Mouse (Mus musculus) Patski (cell line): ENCODE results near the gene Nhej1. TPM values are rescaled to one million over a fixed set of nuclear protein-coding genes. Genes with fewer than 3 reads are reported as not detected.

Experiments
- ATAC-seq: fragments of 100-300 bp; one replicate; pipeline ENCODE4 v1.8.0; 2021
- CTCF ChIA-PET: fragments of 350-600 bp; sonication (Branson Sonifier 250); formaldehyde crosslinking; loops from one replicate; lab custom pipeline; 2022; ENCODE audit warnings: inconsistent platforms; lab: Charles Lee
- POLR2A ChIA-PET: fragments of 350-600 bp; sonication (Branson Sonifier 250); formaldehyde crosslinking; loops from one replicate; lab custom pipeline; 2022; ENCODE audit warnings: antibody characterized with exemption, inconsistent platforms; lab: Charles Lee
- DNase-seq: peaks from one replicate; pipeline ENCODE4 v3.0.0-alpha.2; 2011; ENCODE audit warnings: low read depth, low spot score
- H3K27me3 ChIP-seq: fragments of 371-371 bp; one replicate; pipeline ENCODE4 v1.5.1; 2021
- CTCF ChIP-seq: fragments of 100-300 bp; IDR thresholded peaks from one replicate; pipeline ENCODE4 v1.5.1; 2021
- in situ Hi-C: fragments of 300-500 bp; cut with MboI; formaldehyde crosslinking; loops from 3 replicates; pipeline ENCODE4 v1.11.1; 2018; ENCODE audit warnings: low pct_unique_long_range_greater_than_20kb, mixed read lengths
- polyA plus RNA-seq: library from polyadenylated mRNA; unstranded; gene quantifications from one replicate; pipeline ENCODE4 v1.2.3, GENCODE M21; 2021

The Nhej1 gene
- polyA plus RNA-seq, 1 experiment from 2014 or later, result 7.0 TPM

DNA sequence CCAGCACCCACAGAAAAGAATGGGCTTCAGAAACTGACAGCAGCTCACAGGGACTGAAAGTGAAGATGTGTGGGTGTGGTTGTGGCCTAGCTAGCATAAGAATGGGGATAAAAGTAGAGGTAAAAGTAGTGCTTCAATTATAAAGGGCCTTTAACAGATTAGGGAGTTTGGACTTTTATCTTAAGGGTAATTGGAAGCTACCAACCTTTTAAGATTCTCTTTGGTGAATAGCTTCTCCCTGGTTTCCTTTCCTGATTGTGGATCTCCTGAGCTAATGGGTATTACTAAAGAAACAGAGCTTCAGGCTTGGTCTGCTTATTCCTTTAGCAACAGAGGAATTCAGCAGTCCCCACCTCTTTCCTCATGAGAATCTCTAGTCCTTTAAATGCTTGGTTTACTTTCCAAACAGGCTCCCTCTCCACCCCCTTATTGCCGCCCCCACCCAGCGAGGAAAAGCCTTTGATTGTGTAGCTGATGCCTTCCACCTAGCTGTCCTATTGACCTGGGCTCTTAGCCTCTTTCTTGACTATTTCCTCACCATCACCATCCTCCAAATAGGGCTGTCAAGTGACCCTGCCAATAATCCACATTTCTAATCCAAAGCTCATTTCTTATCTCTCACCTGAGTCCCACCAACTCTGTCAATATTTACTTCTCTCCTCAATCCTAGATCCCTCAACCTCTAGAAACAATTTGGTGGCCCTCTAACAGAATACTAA lies 97.8 kb downstream of the Nhej1 start:
- ATAC-seq, result no peak
- in situ Hi-C loops, result no loop called here
- POLR2A ChIA-PET, result no interaction called here
- CTCF ChIA-PET, result interaction anchor here (1.1 to 1.5 kb wide), 4 partner anchors 13 to 78 kb away, joined by 3 to 5 read pairs (median 4); no protein-coding TSS in a partner anchor
- no peak for DNase-seq
- no peak for TF ChIP-seq CTCF
- no peaks in the 10 kb centered on the region for H3K27me3 ChIP-seq

DNA sequence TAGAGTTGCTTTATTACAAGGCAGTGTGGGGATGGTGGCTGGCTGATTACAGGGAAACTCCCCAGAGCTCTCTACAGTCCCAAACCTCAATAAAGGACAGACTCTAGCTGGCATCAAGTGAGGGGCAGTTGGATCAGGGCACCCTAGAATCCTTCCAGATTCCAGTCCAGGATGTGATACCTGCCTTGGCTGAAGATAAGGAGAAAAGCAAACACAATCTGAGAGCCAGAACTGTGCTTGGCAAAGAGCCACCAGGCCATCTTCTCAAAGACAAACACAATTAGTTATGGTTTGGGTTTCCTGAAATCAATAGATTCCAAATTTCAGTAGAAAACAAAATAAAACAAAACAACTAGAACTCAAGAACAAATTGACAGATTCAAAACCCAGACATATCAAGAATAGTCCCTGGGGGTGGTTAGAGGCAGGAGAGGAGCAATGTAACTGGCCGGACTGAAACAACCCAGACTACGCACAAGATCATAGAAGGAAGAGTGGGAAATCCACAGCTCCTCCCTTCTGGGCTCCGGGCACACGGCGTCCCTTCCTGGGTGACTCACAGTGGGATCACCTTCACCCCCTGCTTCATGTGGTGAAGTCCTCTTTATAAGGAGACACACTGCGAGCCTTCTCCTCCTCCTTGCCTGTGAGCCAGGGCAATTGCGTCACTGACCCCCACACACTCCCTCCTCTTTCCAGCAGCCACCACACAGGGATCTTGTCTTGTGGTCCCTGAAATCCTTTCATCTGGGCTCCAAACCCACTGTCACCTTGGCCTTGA lies 100.4 kb downstream of the Nhej1 start:
- no peak for TF ChIP-seq CTCF
- DNase-seq, result no peak
- no peak for ATAC-seq
- H3K27me3 ChIP-seq, result no peaks in the 10 kb centered on the region
- ChIA-PET CTCF (interaction anchor here (1.4 to 1.6 kb wide), 2 partner anchors 25 to 130 kb away, joined by 3 read pairs; no protein-coding TSS in a partner anchor), POLR2A (no interaction called here)
- in situ Hi-C loops, result no loop called here

DNA sequence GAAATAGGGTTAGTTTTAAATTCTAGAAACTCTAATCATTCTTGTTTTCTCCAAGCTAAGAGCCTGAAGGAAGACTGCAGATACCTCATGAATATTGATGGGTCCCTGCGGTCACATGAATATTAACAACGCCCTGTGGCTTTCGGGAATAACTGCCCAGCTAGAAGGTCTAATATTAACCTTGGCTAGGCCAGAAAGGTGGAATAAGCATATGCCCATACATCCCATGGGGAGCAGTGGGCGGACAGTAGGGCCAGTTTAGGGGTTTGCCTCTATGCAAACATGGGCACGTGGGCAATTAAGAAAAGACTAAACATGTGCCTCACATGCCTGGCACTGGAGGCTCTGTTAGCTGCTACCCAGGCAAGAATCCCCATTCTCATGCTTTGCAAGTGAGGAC lies 102.8 kb downstream of the Nhej1 start:
- no peak for TF ChIP-seq CTCF
- in situ Hi-C loops, result no loop called here
- no peak for ATAC-seq
- H3K27me3 ChIP-seq, result no peaks in the 10 kb centered on the region
- POLR2A ChIA-PET, result interaction anchor here (0.6 kb wide), 1 partner anchor 144 kb away, joined by 3 read pairs; no protein-coding TSS in a partner anchor
- no peak for DNase-seq
- CTCF ChIA-PET, result interaction anchor here (1.0 to 1.8 kb wide), 3 partner anchors 22 to 128 kb away, joined by 3 to 4 read pairs (median 3); no protein-coding TSS in a partner anchor

DNA sequence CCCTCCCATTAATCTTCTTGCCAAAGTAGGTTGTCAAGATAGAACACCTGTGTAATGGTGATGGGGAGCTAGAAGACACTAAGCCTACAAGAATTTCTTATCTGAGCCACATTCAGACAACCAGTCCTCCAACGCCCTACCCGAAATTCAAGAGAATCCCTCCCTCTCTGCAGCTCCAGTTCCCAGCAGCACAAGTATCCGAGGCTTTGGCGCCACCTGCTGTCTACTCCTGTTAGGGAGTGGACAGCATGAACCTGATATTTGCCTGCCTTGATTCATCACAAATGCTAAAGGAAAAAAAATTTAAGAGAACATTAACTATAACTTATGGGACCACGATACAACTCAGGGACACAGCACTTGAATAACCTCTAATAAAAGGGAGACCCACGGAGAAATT lies 108.2 kb downstream of the Nhej1 start:
- POLR2A ChIA-PET, result no interaction called here
- ATAC-seq (peak; percentile 54), DNase-seq (no peak)
- H3K27me3 ChIP-seq, result peaks cover 3% of the 10 kb centered on the region
- TF ChIP-seq CTCF, result peak; percentile 87
- CTCF ChIA-PET, result interaction anchor here (0.8 to 2.6 kb wide), 10 partner anchors 10 to 72 kb away, joined by 3 to 9 read pairs (median 3); no protein-coding TSS in a partner anchor
- in situ Hi-C loops, result loop anchor here (5.0 kb wide), 1 partner anchor 70 kb away; no protein-coding TSS in a partner anchor

- H3K27me3 ChIP-seq, result peaks cover 4% of the 10 kb centered on the region
- ATAC-seq, result no peak
- ChIA-PET CTCF (interaction anchor here (0.8 to 2.6 kb wide), 7 partner anchors 14 to 239 kb away, joined by 3 to 9 read pairs (median 3); no protein-coding TSS in a partner anchor), POLR2A (no interaction called here)
- DNase-seq, result no peak
- no peak for TF ChIP-seq CTCF
- in situ Hi-C loops, result loop anchor here (5.0 kb wide), 1 partner anchor 68 kb away; no protein-coding TSS in a partner anchor
Measured at GRCm38 (mm10) chr1:75015551-75016265, 109.3 kb downstream of the Nhej1 start.

GRCm38 (mm10) chr1:75014210-75014845 lies 110.7 kb downstream of the Nhej1 start:
- in situ Hi-C loops, result no loop called here
- peaks cover 4% of the 10 kb centered on the region for H3K27me3 ChIP-seq
- DNase-seq, result no peak
- ATAC-seq, result no peak
- POLR2A ChIA-PET, result no interaction called here
- CTCF ChIA-PET, result interaction anchor here (1.2 to 2.6 kb wide), 3 partner anchors 15 to 48 kb away, joined by 3 to 9 read pairs (median 6); no protein-coding TSS in a partner anchor
- no peak for TF ChIP-seq CTCF

GRCm38 (mm10) chr1:75010817-75011216 lies 114.2 kb downstream of the Nhej1 start:
- ATAC-seq, result no peak
- CTCF ChIA-PET, result interaction anchor here (0.9 to 1.3 kb wide), 2 partner anchors 14 to 46 kb away, joined by 3 read pairs; no protein-coding TSS in a partner anchor
- H3K27me3 ChIP-seq, result peaks cover 4% of the 10 kb centered on the region
- DNase-seq, result no peak
- in situ Hi-C loops, result no loop called here
- no peak for TF ChIP-seq CTCF
- POLR2A ChIA-PET, result interaction anchor here (0.6 kb wide), 1 partner anchor 243 kb away, joined by 3 read pairs; no protein-coding TSS in a partner anchor

DNA sequence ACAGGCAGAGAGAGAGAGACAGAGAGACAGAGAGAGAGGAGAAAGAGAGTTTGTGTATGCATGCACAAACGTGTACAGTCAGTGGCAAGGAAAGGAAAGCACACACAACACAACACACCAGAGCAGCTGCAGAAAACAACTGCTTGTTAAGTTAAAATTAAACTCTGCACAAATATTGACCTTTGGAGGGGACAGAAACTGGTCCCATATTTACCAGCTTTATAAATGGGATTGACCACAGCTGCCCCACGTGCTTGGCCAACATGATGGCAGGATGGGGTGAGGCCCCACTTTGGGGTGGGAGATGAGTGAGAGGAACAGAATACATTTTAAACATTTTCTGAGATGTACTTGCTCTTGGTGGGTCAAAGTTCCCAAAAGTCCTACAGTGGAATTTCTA lies 114.8 kb downstream of the Nhej1 start:
- TF ChIP-seq CTCF, result no peak

DNA sequence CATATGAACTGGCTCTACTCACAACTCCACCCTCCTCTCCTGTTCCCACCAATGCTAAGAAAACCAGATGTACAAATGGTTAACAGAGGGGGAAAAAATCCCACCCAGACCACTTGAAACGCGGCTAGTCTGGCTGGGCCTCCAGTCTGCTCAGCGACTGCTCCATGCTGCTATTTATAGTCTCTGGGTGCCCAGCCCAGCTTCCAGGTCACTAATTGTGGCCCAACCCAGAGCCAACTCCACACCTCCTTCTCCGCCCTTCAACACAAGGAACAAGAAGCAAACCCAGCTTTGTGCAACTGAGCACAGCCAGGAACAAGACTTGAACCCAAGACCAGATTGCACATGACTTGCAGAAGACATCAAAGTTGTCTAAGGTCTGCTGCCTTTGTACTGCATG lies 119.0 kb downstream of the Nhej1 start:
- CTCF ChIA-PET, result no interaction called here
- H3K27me3 ChIP-seq, result no peaks in the 10 kb centered on the region
- DNase-seq (no peak), ATAC-seq (no peak)
- no peak for TF ChIP-seq CTCF
- in situ Hi-C loops, result no loop called here
- POLR2A ChIA-PET, result no interaction called here

More for the DNA sequence above, 114.8 kb downstream of the Nhej1 start:
- peaks cover 4% of the 10 kb centered on the region for H3K27me3 ChIP-seq
- ChIA-PET CTCF (interaction anchor here (0.9 to 1.6 kb wide), 3 partner anchors 14 to 45 kb away, joined by 3 to 5 read pairs (median 3); no protein-coding TSS in a partner anchor), POLR2A (interaction anchor here (0.6 kb wide), 1 partner anchor 242 kb away, joined by 3 read pairs; no protein-coding TSS in a partner anchor)
- DNase-seq (no peak), ATAC-seq (no peak)
- in situ Hi-C loops, result no loop called here
